Mouse (Mus musculus) retina, adult 2 months (tissue): Measurements from ENCODE around the gene 2210016F16Rik.
"Not testable (repeated sequence)": the region's sequence is repeated elsewhere in the genome, so short reads cannot be mapped to it uniquely, and the experiment has no call there.

Source experiments
- DNase-seq: peaks from one replicate; pipeline ENCODE4 v3.0.0-alpha.2; 2012; ENCODE audit warnings: low read depth, low spot score

The 2210016F16Rik gene

GRCm38 (mm10) chr13:58373153-58373470 is 11.9 kb downstream of the 2210016F16Rik start:
- no peak for DNase-seq

- DNase-seq, result no peak
Observed at GRCm38 (mm10) chr13:58372278-58373152, 12.5 kb downstream of the 2210016F16Rik start.

- no peak for DNase-seq
Observed at GRCm38 (mm10) chr13:58368835-58369234, 16.2 kb downstream of the 2210016F16Rik start.

- no peak for DNase-seq
Observed at GRCm38 (mm10) chr13:58367641-58368040, 17.4 kb downstream of the 2210016F16Rik start.

GRCm38 (mm10) chr13:58366373-58366772 is 18.7 kb downstream of the 2210016F16Rik start:
- DNase-seq, result no peak

- DNase-seq, result not testable (repeated sequence)
Observed at GRCm38 (mm10) chr13:58365179-58365578, 19.8 kb downstream of the 2210016F16Rik start.

GRCm38 (mm10) chr13:58364353-58365175 is 20.5 kb downstream of the 2210016F16Rik start:
- DNase-seq, result no peak

GRCm38 (mm10) chr13:58359304-58359653 is 25.7 kb downstream of the 2210016F16Rik start:
- DNase-seq, result peak; percentile 6

GRCm38 (mm10) chr13:58358629-58359303 is 26.3 kb downstream of the 2210016F16Rik start, which contains the start of gene Kif27:
Kif27 (minus strand) TSS chr13:58359122.
- DNase-seq, result peak; percentile 75

GRCm38 (mm10) chr13:58352996-58353395 is 32.0 kb downstream of the 2210016F16Rik start:
- DNase-seq, result no peak

GRCm38 (mm10) chr13:58350606-58351005 is 34.4 kb downstream of the 2210016F16Rik start:
- DNase-seq, result no peak

- no peak for DNase-seq
Observed at GRCm38 (mm10) chr13:58344505-58344904, 40.5 kb downstream of the 2210016F16Rik start.

- DNase-seq, result no peak
Observed at GRCm38 (mm10) chr13:58337456-58337855, 47.6 kb downstream of the 2210016F16Rik start.

- DNase-seq, result no peak
Observed at GRCm38 (mm10) chr13:58334116-58334515, 50.9 kb downstream of the 2210016F16Rik start.
